Mouse (Mus musculus) adrenal gland (tissue): ENCODE results near the gene Kank1.

Experiments
- intact Hi-C: fragments of 180-260 bp; cut with DNase I; formaldehyde crosslinking; loops from one replicate; pipeline ENCODE4 v1.15.1; 2025

Kank1 gene

DNA sequence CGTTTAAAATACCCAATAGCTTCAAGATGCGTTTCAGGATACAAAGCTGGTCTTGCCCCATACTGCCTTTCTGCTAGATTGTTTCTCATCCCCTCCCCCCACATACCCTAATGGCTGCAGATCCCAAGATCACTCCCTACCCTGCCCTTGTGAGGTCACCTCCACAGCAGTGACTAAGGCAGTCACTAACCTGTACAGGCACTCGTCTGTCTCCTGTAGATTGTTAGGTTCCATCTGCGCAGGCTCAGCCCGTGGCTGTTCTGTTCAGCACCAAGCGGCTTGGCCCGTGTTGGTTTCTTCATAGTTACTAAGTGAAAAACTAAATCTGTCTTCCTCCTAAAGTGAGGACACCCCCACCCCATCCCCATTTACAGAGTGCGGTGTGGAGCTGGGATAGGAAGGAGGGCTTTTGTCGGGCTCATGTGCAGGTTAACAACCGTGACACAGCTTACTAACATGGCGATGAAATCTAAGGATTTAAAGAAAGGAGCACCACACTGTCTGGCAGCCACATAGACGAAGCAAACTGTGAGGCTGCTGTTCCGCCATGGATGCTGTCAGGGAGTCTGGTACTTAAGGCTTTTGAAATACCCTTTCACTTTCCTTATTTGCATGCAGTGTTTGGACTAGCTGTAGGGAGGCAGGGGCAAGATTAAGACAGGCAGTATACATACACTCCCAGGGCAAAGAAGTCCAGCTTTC is 163.6 kb downstream of the Kank1 start:
- intact Hi-C loops = no loop called here

DNA sequence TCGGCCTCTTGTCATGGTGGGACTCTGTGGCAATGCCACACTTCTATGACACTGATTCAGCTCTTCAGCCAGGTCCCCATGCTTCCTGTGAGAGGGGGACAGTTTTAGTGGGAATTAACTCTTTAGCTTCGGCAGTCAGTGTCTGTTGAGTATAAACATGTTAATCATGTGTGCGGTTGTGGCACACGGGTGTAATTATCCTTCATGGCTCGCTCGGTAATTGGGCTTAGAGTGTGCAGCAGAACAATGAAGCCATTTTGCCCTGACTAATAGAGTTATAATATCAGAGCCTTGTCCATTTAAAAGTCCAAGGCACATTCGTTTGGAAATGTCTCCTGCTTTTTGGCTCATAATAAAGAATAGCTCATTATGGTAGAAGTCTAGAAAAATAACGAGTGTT is 164.7 kb downstream of the Kank1 start:
- intact Hi-C loops = no loop called here

DNA sequence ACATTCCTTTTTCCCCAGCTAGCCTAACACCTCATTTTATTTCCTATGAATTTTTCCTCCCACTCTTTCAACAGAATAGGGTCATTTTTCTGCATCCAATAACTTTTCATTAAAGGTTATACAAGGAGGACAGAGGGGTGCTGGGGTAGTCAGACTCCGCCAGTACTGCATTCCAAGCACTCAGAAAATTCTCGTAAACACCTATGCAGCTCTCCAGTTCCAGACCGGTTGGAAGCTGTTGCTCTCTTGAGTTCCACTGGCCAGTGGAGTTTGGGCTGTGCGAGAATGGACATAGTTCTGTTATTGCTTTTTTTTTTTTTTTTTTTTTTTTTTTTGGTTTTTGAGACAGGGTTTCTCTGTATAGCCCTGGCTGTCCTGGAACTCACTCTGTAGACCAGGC is 167.4 kb downstream of the Kank1 start:
- intact Hi-C loops = no loop called here

DNA sequence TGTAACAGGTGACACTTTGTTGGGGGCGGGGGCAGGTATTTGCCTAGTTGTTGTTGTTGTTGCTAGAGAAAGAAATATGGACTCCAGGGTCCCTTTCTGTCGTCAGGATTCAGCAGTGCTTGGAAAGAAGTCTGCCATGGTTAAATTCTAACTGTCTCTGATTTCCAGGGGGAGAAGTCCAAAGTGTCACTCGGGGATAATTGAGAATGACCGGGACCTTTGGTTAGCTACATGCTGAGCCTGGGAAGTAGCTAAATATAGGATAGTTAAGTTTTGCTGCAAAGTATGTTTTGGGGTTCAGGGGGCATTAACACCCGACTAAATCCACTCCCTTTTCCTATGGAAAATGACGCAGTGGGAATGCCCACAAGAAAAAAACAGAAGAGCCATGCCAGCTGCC is 169.2 kb downstream of the Kank1 start:
- intact Hi-C loops = no loop called here

DNA sequence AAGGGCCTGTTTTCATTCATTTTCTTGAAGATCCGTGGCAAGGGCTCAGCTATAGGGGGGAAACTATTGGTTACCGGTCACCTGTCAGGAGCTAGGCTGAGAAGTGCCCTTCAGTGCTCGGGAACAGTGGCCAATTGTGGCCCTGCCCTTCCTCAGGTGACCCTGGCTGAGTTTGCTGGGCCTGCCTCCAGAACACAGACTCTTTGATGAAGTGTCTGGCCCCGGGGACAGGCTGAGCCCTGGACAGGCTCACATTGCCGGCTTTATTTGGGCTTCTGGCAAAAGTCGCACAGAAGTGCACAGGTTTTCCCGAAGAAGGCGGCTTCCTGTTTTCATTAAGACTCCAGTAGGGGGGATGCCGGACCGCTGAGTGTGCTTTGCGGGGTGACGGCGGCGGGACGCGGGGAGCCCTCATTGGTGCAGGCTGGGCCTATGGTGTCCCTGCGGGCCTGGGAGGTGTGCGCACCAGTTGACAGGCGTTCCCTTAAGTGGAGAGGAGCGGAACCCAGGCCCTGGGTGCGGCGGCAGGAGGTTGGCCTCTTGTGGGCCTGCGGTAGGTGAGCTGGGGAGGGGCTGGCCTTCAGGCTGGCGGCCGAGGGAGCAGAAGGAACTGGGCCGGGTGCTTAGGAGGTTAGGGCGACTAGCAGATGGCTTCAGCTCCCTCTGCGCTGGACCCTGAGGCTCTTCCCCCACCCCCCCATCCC is 169.9 kb downstream of the Kank1 start:
- intact Hi-C loops = no loop called here

DNA sequence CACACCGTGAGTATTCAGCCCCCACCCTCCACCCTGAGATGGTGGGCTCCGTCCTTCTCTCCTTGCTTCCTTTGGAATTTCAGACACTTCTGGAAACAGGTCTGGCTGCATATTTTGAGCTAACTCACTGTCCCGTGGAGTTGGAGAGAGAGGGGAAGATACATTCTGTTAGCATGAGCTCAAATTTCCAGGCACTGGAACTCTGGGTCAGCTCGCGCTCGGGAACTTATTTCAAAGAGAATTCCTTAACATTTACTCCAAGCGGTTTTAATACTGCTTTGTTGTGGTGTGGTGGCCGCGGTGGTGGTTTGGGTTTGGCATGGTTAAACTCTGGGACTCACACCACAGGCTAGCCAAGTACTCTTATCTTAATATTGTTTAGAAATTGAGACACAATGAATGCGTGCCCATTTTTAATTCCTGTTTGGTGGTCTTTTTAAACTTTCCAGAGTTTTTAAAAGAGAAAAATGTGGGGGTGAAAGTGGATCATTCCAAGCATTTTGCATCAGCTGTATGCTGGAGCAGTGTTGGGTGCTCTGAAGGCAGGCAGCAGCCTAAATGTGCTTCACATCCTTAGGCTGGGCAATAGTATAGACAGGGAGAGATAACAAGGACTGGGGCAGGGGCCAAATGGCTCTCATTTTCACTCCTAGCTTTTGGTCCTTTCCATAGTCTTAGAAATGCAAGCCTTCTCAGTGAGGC is 170.6 kb downstream of the Kank1 start:
- intact Hi-C loops = no loop called here

DNA sequence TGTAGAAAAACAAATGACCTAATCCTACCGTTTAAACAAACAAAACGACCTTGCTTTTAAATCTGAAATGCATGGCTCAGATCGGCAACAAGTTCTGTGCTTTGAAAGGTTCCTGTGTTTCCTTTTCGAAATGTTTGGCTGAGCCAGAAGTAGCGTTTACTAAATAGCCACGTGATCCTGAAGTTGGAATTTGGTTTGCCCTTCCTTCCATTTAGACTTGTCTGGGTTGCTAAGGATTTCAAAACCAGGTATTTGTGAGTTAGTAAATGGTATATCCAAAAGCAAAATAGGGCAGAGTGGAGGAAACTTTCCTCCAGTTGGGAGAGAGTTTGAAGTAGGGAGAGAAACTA is 171.1 kb downstream of the Kank1 start:
- intact Hi-C loops = no loop called here

DNA sequence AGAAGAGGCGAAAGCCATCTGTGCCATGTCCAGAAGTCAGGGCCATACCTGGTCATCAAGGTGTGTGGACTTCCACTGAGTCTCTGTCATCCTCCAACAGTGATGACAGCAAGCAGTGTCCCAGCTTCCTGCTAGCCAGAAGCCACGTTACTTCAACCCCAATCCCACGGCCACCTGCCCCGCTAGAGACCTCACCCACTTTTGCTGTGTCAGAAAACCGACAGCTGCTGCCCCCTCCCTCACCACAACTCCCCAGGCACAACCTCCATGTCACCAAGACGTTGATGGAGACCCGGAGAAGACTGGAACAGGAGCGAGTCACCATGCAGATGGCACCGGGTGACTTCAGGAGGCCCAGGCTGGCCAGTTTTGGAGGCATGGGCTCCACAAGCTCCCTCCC is 172.5 kb downstream of the Kank1 start:
- intact Hi-C loops = no loop called here

DNA sequence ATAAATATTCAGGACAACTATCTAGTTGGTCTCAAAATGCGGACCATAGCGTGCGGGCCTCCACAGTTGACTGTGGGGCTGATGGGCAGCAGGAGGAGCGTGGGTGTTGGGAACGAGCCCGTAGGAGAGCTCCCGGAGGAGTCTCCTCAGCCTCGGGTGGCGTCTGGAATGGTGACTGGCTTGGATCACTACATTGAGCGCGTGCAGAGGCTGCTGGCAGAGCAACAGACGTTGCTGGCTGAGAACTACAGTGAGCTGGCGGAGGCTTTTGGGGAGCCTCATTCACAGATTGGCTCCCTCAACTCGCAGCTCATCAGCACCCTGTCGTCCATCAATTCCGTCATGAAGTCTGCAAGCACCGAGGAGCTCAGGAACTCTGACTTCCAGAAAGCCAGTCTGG is 174.6 kb downstream of the Kank1 start:
- intact Hi-C loops = no loop called here

DNA sequence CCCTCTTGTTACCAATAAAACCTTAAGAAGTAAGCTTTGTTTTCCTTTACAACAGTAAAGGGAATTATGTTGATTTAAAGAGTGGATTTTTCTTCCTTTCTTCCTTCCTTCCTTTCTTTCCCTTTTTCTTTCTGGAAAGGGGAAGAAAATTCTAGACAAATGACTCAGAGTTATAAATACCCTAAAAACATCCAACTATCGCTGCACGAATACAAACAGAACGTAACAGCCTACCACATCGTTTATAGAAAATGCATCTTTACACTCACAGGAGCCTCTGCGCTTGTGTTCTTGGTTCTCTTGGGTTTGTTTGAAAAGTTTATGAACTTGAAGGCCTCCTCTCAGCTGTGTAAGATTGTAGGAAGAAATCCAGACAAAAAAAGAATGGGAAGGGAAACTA is 178.7 kb downstream of the Kank1 start:
- intact Hi-C loops = no loop called here

DNA sequence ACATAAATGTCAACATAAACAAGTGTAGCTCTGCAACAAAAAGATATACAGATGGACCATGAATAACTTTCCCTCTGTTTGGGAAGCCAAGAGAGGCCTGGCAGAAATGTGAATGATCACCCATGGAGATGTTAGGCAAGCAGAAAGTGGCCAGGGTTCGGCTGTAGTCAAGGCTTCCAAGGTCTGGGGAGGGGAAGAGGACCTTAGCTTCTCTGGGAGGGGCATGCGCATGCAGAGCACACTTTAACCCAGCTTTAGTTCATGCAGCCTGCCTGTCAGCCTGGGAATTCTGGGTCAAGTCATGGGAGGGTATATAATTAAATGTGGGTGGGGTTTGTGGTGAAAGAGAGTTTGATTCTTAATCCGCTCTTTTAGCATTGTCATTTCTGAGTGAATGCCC is 180.9 kb downstream of the Kank1 start:
- intact Hi-C loops = no loop called here

DNA sequence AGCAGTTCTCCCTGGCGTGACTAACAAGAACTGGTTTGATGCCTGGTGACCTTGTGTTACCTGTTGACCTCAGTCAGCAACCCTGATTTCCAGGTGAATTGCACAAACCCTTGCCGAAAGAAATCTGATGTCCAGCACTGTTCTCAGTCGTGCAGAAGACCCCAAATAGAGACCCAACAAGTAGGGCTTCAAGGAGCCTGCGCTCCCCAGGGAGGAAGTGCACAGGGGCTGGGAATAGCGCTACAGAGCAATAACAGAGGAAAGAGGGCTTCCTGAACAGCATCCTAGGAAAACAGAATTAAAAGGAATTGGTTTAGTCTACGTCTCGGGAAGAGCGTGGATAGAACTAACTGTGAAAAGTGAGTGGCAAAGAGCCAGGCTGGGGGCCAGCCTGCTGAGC is 183.2 kb downstream of the Kank1 start:
- intact Hi-C loops = no loop called here

DNA sequence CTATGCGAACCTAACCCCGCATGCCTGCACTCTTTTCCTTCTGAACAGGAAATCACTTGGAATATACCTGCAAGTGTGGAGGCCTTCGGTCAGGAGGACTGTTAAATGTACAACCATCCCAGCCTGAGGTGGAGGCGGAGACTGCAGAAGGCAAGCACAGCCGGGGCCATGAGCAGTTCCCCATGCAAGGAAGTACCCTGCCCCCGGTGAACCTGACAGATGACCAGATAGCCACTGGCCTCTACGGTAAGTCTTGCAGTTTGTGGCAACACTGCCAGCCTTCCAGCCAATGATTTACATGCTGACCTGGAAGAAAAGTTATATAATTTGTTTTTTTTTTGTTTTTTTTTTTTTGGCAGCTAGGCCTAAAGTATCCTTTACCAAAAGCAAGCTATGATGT is 185.3 kb downstream of the Kank1 start:
- intact Hi-C loops = no loop called here

DNA sequence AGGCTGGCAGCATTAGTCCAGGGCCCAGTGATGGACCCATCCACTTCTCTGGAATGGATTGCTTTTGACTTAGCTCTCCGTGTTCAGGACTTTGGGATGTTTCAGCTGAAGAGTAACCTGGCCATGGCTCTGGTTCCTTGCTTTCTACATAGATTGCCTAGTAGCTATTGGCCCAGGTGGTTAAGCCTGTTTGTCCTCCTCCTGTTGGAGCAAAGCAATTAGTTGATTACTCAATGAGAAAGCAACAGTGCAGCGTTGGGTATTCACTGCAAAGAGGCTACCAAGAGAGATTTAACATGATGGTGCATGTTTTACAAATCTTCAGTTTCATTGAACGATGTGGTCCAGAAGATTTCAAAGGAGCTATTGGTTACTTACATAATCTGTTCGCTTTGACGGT is 186.6 kb downstream of the Kank1 start:
- intact Hi-C loops = no loop called here

DNA sequence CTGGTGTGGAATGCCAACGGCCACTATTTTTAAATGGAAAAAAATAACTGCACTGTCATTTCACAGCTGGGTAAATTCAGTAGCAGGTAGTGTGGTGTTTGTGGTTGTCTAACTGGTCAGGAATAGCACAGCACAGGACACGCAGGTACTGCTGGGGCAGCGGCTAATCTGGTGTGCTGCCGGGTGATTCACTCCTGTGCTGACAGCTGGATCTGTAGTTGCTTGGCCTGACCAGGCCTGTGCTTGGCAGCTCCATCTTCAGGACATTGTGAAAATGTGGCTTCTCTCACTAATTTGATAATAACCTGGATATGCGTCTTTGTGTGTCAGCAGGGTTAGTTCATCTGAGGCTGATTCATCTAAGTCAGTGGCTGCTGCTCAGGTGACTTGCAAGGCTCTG is 189.7 kb downstream of the Kank1 start:
- intact Hi-C loops = no loop called here

DNA sequence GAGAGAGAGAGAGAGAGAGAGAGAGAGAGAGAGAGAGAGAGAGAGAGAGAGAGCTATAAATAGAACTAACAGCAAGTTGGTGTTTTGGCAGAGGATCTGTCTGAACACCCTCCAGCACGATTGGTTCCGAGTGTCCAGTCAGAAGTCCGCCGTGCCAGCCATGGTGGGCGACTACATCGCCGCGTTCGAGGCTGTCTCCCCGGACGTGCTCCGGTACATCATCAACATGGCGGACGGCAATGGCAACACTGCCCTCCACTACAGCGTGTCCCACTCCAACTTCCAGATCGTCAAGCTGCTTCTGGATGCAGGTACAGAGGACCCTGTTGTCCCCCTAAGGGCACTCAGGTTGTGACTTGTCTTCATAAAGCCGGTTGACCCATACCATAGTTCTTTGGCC is 191.1 kb downstream of the Kank1 start:
- intact Hi-C loops = no loop called here

DNA sequence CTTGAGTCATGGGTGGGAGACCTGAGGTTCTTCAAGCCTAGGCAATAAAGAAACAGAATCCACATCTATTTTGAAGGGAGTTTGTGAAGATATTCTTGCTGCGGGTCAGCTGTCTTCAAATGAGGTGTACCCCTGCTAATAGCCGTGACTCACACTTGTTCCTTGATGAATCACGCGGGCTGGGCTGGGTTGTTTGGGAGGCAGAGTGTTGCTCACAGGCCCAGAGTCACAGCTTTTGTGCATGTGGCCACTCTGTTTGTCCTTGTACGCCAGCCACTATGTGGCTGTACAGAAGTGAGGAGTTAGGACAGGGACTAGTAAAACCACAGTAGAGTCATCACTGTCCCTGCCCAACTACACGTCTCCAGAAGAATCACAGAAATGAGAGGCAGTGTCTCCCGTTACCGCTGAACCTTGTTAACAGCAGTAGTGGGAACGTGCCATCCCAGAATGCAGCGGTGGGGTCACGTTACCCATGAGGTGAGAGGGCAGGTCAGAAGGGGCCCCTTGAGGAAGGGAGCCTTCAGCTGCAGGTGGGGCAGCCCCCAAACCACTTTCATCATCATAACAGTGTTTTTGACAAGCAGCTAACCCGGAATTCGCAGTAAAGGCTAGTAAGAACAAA is 191.7 kb downstream of the Kank1 start:
- intact Hi-C loops = no loop called here

DNA sequence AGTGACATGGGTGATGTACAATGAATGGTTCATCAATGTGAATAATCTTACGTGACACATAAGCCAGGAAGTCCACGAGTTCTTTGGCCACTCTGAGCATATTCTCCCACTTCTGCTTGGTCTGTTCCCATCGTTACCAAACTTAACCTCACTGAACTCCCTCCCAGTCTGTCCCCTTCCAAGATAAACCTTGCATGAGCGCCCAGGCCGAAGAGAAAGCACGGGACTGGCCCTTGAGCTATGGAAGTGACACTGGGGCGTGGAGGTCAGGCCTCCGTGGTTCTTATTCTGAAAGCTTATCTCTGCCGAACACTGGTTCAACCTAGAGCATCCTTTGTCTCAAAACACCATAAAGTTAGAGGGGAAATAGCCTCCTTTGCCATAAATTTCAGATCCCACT is 194.7 kb downstream of the Kank1 start:
- intact Hi-C loops = no loop called here

DNA sequence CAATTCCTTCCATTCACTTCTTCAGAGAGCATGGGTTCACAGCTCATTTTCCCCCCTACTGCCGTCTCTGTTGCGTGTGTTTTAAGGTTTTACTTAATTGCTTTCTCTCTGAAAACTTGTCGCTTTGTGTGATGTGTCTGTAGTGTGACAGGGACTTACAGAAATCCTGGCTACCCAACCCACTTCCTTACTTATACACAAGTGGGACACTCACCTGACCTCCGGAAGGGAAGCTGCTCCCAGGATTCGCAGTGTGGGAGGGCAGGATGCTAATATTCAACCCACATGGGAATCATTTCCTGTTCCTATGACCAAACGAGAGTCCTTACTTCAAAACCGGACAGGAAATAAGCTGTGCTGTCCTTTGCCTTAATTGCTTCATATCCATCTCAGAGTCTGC is 195.1 kb downstream of the Kank1 start:
- intact Hi-C loops = no loop called here

DNA sequence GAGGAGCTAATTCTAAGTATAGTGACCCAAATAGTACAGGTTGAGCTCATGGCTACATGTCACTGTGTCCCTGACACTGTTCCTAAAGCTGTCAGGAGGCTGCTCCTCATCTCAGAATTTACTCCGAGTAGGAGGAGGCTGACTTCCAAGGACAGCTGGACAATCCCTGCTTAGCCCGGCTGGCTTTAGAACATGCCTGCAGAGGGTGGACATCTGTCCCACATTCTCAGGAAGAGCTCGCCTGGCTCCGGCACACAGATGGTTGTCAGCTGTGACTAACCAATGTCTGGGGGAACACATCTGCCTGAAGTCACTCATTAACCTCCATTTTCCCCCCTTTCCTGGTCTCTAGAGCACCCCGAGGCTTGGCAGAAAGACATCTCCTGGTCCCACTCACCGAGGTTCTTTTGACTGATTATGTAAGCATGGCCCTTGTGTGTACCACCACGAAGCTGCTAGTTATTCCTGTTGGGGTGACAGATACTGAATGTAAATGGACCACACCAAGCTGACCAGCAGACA is 196.5 kb downstream of the Kank1 start:
- intact Hi-C loops = no loop called here

DNA sequence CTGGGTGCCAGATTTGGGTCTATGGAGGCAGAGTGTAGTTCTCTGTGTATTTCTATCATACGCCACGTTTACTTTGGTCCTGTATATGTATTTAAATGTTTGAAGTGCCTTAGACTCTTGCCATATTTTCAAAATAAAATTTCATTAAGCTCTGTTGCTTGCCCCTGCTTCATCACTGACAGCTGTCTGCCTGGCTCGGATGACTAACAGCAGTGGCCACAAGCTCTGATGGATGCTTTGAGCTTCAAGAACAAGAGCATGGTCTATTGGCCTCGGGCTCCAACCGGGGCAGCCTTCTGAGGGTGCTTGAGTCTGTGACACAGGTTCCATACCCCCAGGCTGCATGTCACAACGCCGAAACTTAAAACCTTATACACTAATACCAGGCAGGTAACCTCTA is 197.6 kb downstream of the Kank1 start:
- intact Hi-C loops = no loop called here

DNA sequence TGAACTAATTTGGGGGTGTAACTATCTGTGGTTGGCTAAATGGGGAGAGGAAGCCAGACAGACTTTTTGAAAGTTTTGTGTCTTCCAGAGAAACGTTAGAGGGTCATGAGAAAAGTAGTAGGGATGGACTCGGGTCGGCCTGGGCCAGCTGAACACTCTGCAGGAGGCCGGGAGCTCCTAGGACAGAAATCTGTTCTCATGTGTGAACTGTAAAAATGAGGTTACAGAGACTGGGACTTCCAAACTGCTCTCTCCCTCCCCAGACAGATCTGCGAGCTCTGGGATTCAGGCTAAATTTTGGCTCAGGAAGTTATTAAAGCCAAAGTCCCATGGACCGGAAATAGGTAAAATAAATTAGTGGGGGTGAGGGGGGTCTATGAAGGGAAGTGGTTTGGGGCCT is 198.0 kb downstream of the Kank1 start:
- intact Hi-C loops = no loop called here
